Mouse (Mus musculus) kidney, embryonic 15.5 days (tissue): Measurements from ENCODE around the gene Epb41l1. TPM values are rescaled to one million over a fixed set of nuclear protein-coding genes. Genes with fewer than 3 reads are reported as not detected.

Experiments
- ATAC-seq: fragments of 200-750 bp; cut with Nextera tagmentation; replicated peaks from 2 replicates; pipeline ENCODE4 v1.8.0; 2017; ENCODE audit warnings: moderate TSS enrichment; ENCODE audit not compliant: low FRiP score
- H3K27ac ChIP-seq: fragments of 300-500 bp; sonication (generic); 2 replicates; pipeline ENCODE4 v1.5.1; 2015; ENCODE audit warnings: mild to moderate bottlenecking, inconsistent platforms
- H3K27me3 ChIP-seq: fragments of 300-500 bp; sonication (generic); 2 replicates; pipeline ENCODE4 v1.6.1; 2015; ENCODE audit warnings: inconsistent platforms
- H3K36me3 ChIP-seq: fragments of 300-500 bp; sonication (generic); 2 replicates; pipeline ENCODE4 v1.6.1; 2015; ENCODE audit warnings: inconsistent platforms
- H3K4me1 ChIP-seq: fragments of 300-500 bp; sonication (generic); 2 replicates; pipeline ENCODE4 v1.6.1; 2015; ENCODE audit warnings: inconsistent platforms
- H3K4me2 ChIP-seq: fragments of 300-500 bp; sonication (generic); 2 replicates; pipeline ENCODE4 v1.6.1; 2015; ENCODE audit warnings: moderate library complexity, mild to moderate bottlenecking, inconsistent platforms
- H3K4me3 ChIP-seq: fragments of 300-500 bp; sonication (generic); replicated peaks from 2 replicates; pipeline ENCODE4 v1.5.1; 2015; ENCODE audit warnings: mild to moderate bottlenecking, inconsistent platforms
- H3K9ac ChIP-seq: fragments of 300-500 bp; sonication (generic); 2 replicates; pipeline ENCODE4 v1.6.1; 2015; ENCODE audit warnings: mild to moderate bottlenecking, inconsistent platforms
- H3K9me3 ChIP-seq: fragments of 300-500 bp; sonication (generic); replicated peaks from 2 replicates; pipeline ENCODE4 v1.6.1; 2016; ENCODE audit warnings: inconsistent platforms
- WGBS: fragments of 180-500 bp; shearing (Covaris S2); methylation state at CpG from one replicate; pipeline ENCODE4 v1.1.7; 2015; ENCODE audit warnings: mixed read lengths; 5-methylcytosine and 5-hydroxymethylcytosine counted together
- polyA plus RNA-seq: library from polyadenylated mRNA; unstranded; fragments of >200 nt; fragmentation: Nextera tagmentation; extraction: Ambion mirVana; gene quantifications from 2 replicates; pipeline ENCODE4 v1.2.1, GENCODE M21; 2015

Epb41l1 gene
- polyA plus RNA-seq, 1 experiment from 2014 or later: 2.3 TPM

DNA sequence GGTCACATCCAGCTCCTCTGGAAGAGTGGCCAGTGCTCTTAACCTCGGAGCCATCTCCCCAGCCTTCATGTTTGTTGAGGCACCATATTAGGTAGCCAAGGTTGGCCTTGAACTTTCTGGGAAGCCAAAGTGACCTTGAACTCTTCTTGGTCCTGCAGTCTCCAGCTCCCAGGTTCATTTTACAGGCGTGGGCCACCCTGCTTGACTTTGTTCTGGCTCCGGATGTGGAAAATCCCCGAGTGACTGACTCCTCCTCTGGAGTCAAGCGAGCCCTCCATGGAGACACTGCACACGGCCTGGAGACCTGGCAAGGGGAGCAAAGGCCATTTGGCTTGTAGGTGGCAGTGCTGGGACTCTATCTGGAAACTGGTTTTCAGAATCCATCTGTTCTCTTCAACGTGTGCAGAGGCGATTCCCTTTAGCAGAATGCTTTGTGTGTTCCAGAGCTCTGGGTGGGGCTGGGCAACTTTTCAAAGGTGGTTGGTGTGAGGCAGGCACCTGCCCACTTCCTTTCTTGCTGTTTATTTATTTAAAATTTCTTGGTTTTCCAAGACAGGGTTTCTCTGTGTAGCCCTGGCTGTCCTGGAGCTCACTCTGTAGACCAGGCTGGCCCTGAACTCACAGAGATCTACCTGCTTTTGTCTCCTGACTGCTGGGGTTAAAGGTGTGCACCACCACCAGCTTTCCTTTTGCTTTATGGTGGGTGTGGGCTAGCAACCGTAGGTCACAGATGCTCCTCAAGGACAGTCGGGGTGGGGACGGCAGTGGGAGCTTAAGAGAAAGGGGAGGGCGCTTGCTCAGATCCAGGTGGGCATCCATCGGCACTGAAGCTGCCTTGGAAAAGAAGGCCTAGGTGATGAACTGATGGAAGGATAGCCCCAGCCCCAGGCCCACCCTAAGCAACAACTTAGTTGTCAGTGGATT lies 30.8 kb downstream of the Epb41l1 start:
- H3K27me3 ChIP-seq: no peaks in the 10 kb centered on the region
- H3K27ac ChIP-seq: no peak overlapping the region
- no peaks in the 10 kb centered on the region for H3K36me3 ChIP-seq
- H3K9ac ChIP-seq: no peak overlapping the region
- WGBS: 81% methylated on average over 13 of the region's 13 CpGs
- peaks cover 11% of the 10 kb centered on the region for H3K4me1 ChIP-seq
- no peak overlapping the region for H3K4me2 ChIP-seq
- no peaks in the 10 kb centered on the region for H3K9me3 ChIP-seq
- no peak for ATAC-seq
- no peak overlapping the region for H3K4me3 ChIP-seq

- Histone ChIP-seq H3K4me1 (peaks cover 7% of the 10 kb centered on the region; the same call in 1 of the 2 replicates), H3K27me3 (no peaks in the 10 kb centered on the region), H3K4me3 (no peak overlapping the region), H3K36me3 (no peaks in the 10 kb centered on the region), H3K27ac (no peak overlapping the region), H3K4me2 (no peak overlapping the region), H3K9me3 (no peaks in the 10 kb centered on the region), H3K9ac (no peak overlapping the region)
- WGBS: 78% methylated on average over 7 of the region's 7 CpGs
- ATAC-seq: no peak
Observed at GRCm38 (mm10) chr2:156452149-156452536, 31.4 kb downstream of the Epb41l1 start.

DNA sequence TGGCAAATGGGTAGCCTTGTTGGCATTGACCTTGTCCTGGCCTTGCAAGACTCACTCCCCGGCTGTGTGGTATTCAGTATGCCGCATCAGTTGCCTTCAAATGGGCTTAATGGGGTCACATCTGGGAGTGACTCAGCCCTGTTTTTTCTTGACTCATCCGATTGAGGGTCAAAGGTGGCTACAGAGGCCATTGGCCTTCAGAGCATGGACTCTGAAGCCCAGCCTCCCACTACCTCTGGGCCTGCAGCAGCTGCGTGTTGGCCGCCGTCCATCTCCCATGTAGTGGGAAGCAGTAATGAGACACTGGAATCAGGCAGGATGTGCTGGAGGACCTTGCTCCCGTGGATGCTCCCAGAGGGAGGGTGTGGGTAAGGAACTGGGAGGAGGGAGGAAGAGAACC lies 33.1 kb downstream of the Epb41l1 start:
- Histone ChIP-seq H3K36me3 (no peaks in the 10 kb centered on the region), H3K4me1 (no peaks in the 10 kb centered on the region), H3K4me2 (no peak overlapping the region), H3K9me3 (no peaks in the 10 kb centered on the region), H3K4me3 (no peak overlapping the region), H3K9ac (no peak overlapping the region), H3K27me3 (no peaks in the 10 kb centered on the region), H3K27ac (no peak overlapping the region)
- 43% methylated on average over 7 of the region's 7 CpGs for WGBS
- ATAC-seq: no peak

GRCm38 (mm10) chr2:156455508-156456108 lies 34.9 kb downstream of the Epb41l1 start:
- Histone ChIP-seq H3K4me1 (no peaks in the 10 kb centered on the region), H3K36me3 (no peaks in the 10 kb centered on the region), H3K9me3 (no peaks in the 10 kb centered on the region), H3K9ac (no peak overlapping the region), H3K4me3 (no peak overlapping the region), H3K27ac (no peak overlapping the region), H3K4me2 (no peak overlapping the region), H3K27me3 (no peaks in the 10 kb centered on the region)
- ATAC-seq: no peak
- WGBS: 74% methylated on average over 9 of the region's 9 CpGs

GRCm38 (mm10) chr2:156456386-156457342 lies 36.0 kb downstream of the Epb41l1 start:
- WGBS: 71% methylated on average over 14 of the region's 14 CpGs
- Histone ChIP-seq H3K27ac (no peak overlapping the region), H3K9ac (no peak overlapping the region), H3K36me3 (no peaks in the 10 kb centered on the region), H3K9me3 (no peaks in the 10 kb centered on the region), H3K4me3 (no peak overlapping the region), H3K27me3 (no peaks in the 10 kb centered on the region), H3K4me2 (no peak overlapping the region), H3K4me1 (no peaks in the 10 kb centered on the region)
- ATAC-seq: no peak

GRCm38 (mm10) chr2:156457343-156457717 lies 36.6 kb downstream of the Epb41l1 start:
- 48% methylated on average over 4 of the region's 4 CpGs for WGBS
- no peaks in the 10 kb centered on the region for H3K36me3 ChIP-seq
- no peak overlapping the region for H3K27ac ChIP-seq
- no peak overlapping the region for H3K4me2 ChIP-seq
- H3K4me1 ChIP-seq: peaks cover 4% of the 10 kb centered on the region; the same call in 1 of the 2 replicates
- no peaks in the 10 kb centered on the region for H3K9me3 ChIP-seq
- H3K27me3 ChIP-seq: no peaks in the 10 kb centered on the region
- H3K4me3 ChIP-seq: no peak overlapping the region
- no peak overlapping the region for H3K9ac ChIP-seq
- ATAC-seq: no peak

DNA sequence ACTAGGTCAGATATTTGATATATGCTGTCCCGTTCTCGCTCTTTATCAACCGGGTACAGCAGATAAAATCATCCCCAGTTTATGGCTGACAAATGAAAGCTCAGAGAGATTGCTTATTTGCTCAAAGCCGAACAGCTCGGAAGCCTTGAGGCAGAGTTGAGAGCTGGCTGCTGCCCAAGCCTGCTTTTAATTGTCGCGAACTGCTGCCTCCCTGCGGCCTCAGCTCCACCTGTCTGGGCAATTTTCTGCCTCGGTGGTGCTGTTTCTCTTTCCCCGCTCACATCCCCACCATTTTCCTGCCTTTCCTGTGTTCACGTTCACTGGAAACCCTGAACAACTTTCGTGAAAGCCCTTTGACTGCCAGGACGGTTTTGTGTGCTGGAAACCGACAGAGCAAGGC lies 39.8 kb downstream of the Epb41l1 start:
- Histone ChIP-seq H3K36me3 (no peaks in the 10 kb centered on the region), H3K27ac (no peak overlapping the region), H3K4me1 (peaks cover 10% of the 10 kb centered on the region), H3K9ac (no peak overlapping the region), H3K9me3 (no peaks in the 10 kb centered on the region), H3K4me2 (no peak overlapping the region; the same call in 1 of the 2 replicates), H3K27me3 (no peaks in the 10 kb centered on the region), H3K4me3 (no peak overlapping the region)
- no peak for ATAC-seq
- 32% methylated on average over 14 of the region's 14 CpGs for WGBS

DNA sequence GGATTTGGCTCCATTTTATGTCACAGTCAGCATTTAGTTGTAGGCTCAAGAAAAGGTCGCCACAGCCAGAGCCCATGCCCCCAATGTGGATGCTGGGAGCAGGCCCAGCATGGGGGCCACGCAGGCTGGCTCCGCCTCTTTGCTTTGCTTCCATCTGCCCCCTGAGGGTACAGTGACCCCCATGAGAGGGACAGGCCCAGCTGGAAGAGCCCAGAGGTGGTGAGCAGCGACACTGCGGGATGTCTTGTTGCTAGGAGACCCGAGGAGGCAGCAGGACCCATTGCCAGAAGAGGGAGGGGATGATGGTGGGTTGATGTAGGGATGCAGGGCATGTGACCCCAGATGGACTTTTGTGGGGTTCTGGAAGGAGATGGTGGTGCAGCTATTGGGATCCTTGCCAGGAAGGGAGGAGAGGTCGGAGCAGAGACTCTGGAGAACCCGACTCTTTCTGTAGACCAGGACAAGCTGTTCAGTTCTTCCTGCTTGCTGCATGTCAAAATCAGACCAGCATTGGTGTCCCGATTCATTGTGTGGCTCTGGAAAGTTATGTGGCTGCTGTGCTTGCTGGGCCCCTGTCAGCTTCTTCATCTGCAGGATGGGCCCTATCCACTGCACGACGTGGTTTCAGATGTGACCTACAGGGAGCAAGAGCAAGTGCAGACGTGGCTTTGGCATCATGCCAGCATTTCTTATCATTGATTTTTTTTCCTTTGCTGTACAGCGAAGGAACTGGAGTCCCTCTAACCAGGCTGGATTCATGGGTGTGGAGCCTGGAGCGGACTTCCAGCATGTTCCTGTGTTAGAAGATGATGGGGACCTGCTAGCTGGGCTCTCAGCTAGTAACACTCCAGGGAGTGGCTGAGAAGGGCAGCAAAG lies 41.7 kb downstream of the Epb41l1 start:
- peaks cover 10% of the 10 kb centered on the region for H3K4me1 ChIP-seq
- H3K4me3 ChIP-seq: no peak overlapping the region
- H3K9ac ChIP-seq: no peak overlapping the region
- no peaks in the 10 kb centered on the region for H3K36me3 ChIP-seq
- H3K9me3 ChIP-seq: no peaks in the 10 kb centered on the region
- no peak overlapping the region for H3K27ac ChIP-seq
- 46% methylated on average over 14 of the region's 14 CpGs for WGBS
- 0 out of 2 replicates have a peak, but pooled peaks have one; percentile 49 for ATAC-seq
- no peaks in the 10 kb centered on the region for H3K27me3 ChIP-seq
- no peak overlapping the region for H3K4me2 ChIP-seq

DNA sequence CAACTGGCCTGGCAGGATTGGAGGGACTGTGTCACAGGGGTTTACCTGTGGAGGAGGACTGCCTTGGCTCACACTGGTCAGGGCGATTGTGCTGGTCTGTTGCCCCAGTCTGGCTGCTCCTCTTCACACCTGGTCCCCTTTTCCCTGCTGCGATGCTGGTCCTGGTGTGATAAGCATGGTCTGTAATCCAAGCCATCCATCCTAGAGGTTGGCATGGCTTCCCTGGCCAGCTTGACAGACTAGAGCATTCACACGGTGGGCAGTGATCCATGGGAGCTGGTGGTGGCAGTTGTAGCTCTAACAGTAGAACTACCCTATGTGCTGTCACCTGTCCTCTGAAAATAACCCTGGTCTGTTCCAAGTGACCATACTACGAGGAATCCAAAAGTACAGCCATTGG lies 43.7 kb downstream of the Epb41l1 start:
- Histone ChIP-seq H3K27me3 (no peaks in the 10 kb centered on the region), H3K4me1 (peaks cover 10% of the 10 kb centered on the region), H3K27ac (no peak overlapping the region), H3K4me3 (no peak overlapping the region), H3K4me2 (no peak overlapping the region), H3K9me3 (no peaks in the 10 kb centered on the region), H3K9ac (no peak overlapping the region), H3K36me3 (no peaks in the 10 kb centered on the region)
- ATAC-seq: no peak
- 92% methylated on average over 4 of the region's 4 CpGs for WGBS

DNA sequence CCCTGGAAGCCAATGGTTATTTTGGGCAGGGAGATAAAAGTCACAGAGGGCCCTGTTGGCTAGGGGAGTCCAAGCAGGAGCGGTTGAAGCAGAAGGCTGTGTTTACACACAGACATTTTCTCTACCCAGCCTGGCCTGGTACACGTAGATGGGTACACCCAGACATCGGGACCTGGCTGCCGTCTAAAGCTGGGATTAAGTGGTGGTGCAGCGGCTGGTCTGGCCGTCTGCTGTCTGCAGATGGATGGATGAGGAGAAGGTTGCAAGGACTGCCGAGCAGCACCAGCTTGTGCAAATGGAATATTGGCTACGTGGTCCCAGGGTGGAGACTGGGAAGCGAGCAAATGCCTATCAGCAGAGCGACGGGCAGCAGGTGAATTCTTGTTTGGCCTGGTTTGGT lies 46.8 kb downstream of the Epb41l1 start:
- H3K4me2 ChIP-seq: no peak overlapping the region
- H3K9ac ChIP-seq: no peak overlapping the region
- no peak overlapping the region for H3K27ac ChIP-seq
- WGBS: 91% methylated on average over 11 of the region's 11 CpGs
- no peak for ATAC-seq
- H3K4me1 ChIP-seq: peaks cover 5% of the 10 kb centered on the region
- H3K4me3 ChIP-seq: no peak overlapping the region
- H3K9me3 ChIP-seq: no peaks in the 10 kb centered on the region
- H3K36me3 ChIP-seq: no peaks in the 10 kb centered on the region
- no peaks in the 10 kb centered on the region for H3K27me3 ChIP-seq

GRCm38 (mm10) chr2:156468890-156469289 lies 48.2 kb downstream of the Epb41l1 start:
- no peaks in the 10 kb centered on the region for H3K27me3 ChIP-seq
- H3K4me2 ChIP-seq: no peak overlapping the region
- 63% methylated on average over 5 of the region's 5 CpGs for WGBS
- no peak overlapping the region for H3K9ac ChIP-seq
- peaks cover 15% of the 10 kb centered on the region for H3K4me1 ChIP-seq
- no peaks in the 10 kb centered on the region for H3K9me3 ChIP-seq
- no peak overlapping the region for H3K27ac ChIP-seq
- H3K36me3 ChIP-seq: no peaks in the 10 kb centered on the region
- ATAC-seq: no peak
- no peak overlapping the region for H3K4me3 ChIP-seq
